Mouse (Mus musculus) left cerebral cortex, postnatal 10 days (tissue): ENCODE measurements at regions not wholly inside any gene's neighbourhood (a gene's known extent, or its start where the extent isn't known, plus 50 kb on each side); places are given as distances from the start of the nearest gene placed in this dataset.
"Not testable (repeated sequence)": the region's sequence is repeated elsewhere in the genome, so short reads cannot be mapped to it uniquely, and the experiment has no call there.

ENCODE experiments used
- DNase-seq, 2 experiments: peaks; one replicate each; pipeline ENCODE4 v3.0.0; 2021 to 2022; ENCODE audit warnings: low spot score in 2 of 2, mixed read lengths in 1 of 2; ENCODE audit errors: extremely low spot score in 1 of 2
- intact Hi-C: fragments of 180-260 bp; cut with DNase I; formaldehyde crosslinking; loops from one replicate; pipeline ENCODE4 v1.15.1; 2025

- intact Hi-C loops, result no loop called here
- no peak for DNase-seq
Observed at GRCm38 (mm10) chr4:153604695-153605485, 122.3 kb upstream of the Ajap1 start.

- intact Hi-C loops, result no loop called here
- DNase-seq, result peak in 1 of 2 experiments; percentile 34
Observed at GRCm38 (mm10) chr4:153616058-153616457, 133.4 kb upstream of the Ajap1 start.

GRCm38 (mm10) chr4:153616938-153617337 lies 134.3 kb upstream of the Ajap1 start:
- intact Hi-C loops, result no loop called here

GRCm38 (mm10) chr4:153620871-153621270 lies 138.3 kb upstream of the Ajap1 start:
- DNase-seq, result no peak
- intact Hi-C loops, result no loop called here

More at GRCm38 (mm10) chr4:153616938-153617337, 134.3 kb upstream of the Ajap1 start:
- DNase-seq, result no peak

- DNase-seq, result no peak
- intact Hi-C loops, result no loop called here
Observed at GRCm38 (mm10) chr4:153631161-153631560, 148.6 kb upstream of the Ajap1 start.

GRCm38 (mm10) chr4:153632056-153632455 lies 149.4 kb upstream of the Ajap1 start:
- intact Hi-C loops, result no loop called here
- DNase-seq, result no peak

GRCm38 (mm10) chr4:153632551-153632950 lies 149.9 kb upstream of the Ajap1 start:
- intact Hi-C loops, result no loop called here
- DNase-seq, result no peak

GRCm38 (mm10) chr4:153633260-153633659 lies 150.6 kb upstream of the Ajap1 start:
- intact Hi-C loops, result no loop called here
- DNase-seq, result no peak

GRCm38 (mm10) chr4:153634221-153634881 lies 151.7 kb upstream of the Ajap1 start:
- intact Hi-C loops, result no loop called here
- DNase-seq, result no peak

- no peak for DNase-seq
- intact Hi-C loops, result no loop called here
Observed at GRCm38 (mm10) chr4:153637989-153638388, 155.4 kb upstream of the Ajap1 start.

GRCm38 (mm10) chr4:153651849-153652248 lies 169.2 kb upstream of the Ajap1 start:
- intact Hi-C loops, result no loop called here
- peak in 1 of 2 experiments; percentile 37 for DNase-seq

- intact Hi-C loops, result no loop called here
- DNase-seq, result peak in 1 of 2 experiments; percentile 52
Observed at GRCm38 (mm10) chr4:153652841-153653240, 170.2 kb upstream of the Ajap1 start.

- DNase-seq, result no peak
- intact Hi-C loops, result no loop called here
Observed at GRCm38 (mm10) chr4:153662731-153663130, 180.1 kb upstream of the Ajap1 start.

GRCm38 (mm10) chr4:153666626-153667236 lies 184.1 kb upstream of the Ajap1 start:
- DNase-seq, intact Hi-C loops: not testable (repeated sequence)

GRCm38 (mm10) chr4:153669070-153669469 lies 186.5 kb upstream of the Ajap1 start:
- intact Hi-C loops, result no loop called here
- DNase-seq, result no peak

- intact Hi-C loops, result no loop called here
- no peak for DNase-seq
Observed at GRCm38 (mm10) chr4:153670216-153670615, 187.6 kb upstream of the Ajap1 start.

- no peak for DNase-seq
- intact Hi-C loops, result no loop called here
Observed at GRCm38 (mm10) chr4:153675431-153675830, 192.8 kb upstream of the Ajap1 start.

GRCm38 (mm10) chr4:153679151-153679550 lies 196.5 kb upstream of the Ajap1 start:
- DNase-seq, result peak in 1 of 2 experiments; percentile 50
- intact Hi-C loops, result no loop called here

- intact Hi-C loops, result no loop called here
- no peak for DNase-seq
Observed at GRCm38 (mm10) chr4:153688441-153688840, 205.8 kb upstream of the Ajap1 start.

- no peak for DNase-seq
- intact Hi-C loops, result no loop called here
Observed at GRCm38 (mm10) chr4:153693881-153694280, 211.3 kb upstream of the Ajap1 start.
